29 mouse cellular contexts compared by ENCODE assay signal in genomic region chr3:145768439-145768838, GRCm38 (mm10). TPM values are rescaled to one million over a fixed set of nuclear protein-coding genes. Genes with fewer than 3 reads are reported as not detected.
"Had no signal": no experiment of that assay in that cellular context is flagged by ENCODE, and none has a peak within 500 bp of the region (broad histone marks: within the 10 kb centered on the region; RNA-seq: fewer than 3 reads in every experiment).

No protein-coding gene starts in this region.

- DNase-seq: heart, postnatal 10 days; heart, postnatal 14 days; heart, postnatal 4 days; kidney, adult 11 months; kidney, adult 18-20 months; kidney, adult 8-10 months; kidney, adult 9 months; kidney, postnatal 10 days; kidney, postnatal 14 days; kidney, postnatal 25 days; kidney, postnatal 4 days; layer of hippocampus, adult 9-11 months; layer of hippocampus, postnatal 36 days had no signal

- H3K27ac ChIP-seq: heart, embryonic 10.5 days; heart, embryonic 13.5 days; heart, embryonic 15.5 days; hindbrain, embryonic 10.5 days; hindbrain, embryonic 12.5 days; hindbrain, embryonic 13.5 days; hindbrain, embryonic 14.5 days; hindbrain, embryonic 15.5 days; hindbrain, postnatal 0 days; intestine, embryonic 15.5 days; kidney, embryonic 15.5 days; kidney, postnatal 0 days; layer of hippocampus, adult 2 months; left cerebral cortex, adult 2 months had no signal

- H3K27me3 ChIP-seq: heart, embryonic 12.5 days; hindbrain, embryonic 12.5 days; hindbrain, embryonic 15.5 days; intestine, embryonic 15.5 days; kidney, embryonic 15.5 days had no signal

- H3K4me3 ChIP-seq: heart, embryonic 10.5 days; heart, embryonic 12.5 days; heart, embryonic 13.5 days; heart, embryonic 15.5 days; hindbrain, embryonic 10.5 days; hindbrain, embryonic 12.5 days; hindbrain, embryonic 13.5 days; hindbrain, embryonic 15.5 days; intestine, embryonic 15.5 days; kidney, embryonic 15.5 days; layer of hippocampus, adult 2 months; left cerebral cortex, adult 2 months had no signal

- H3K36me3 ChIP-seq: heart, embryonic 10.5 days; heart, embryonic 12.5 days; heart, embryonic 13.5 days; heart, embryonic 15.5 days; hindbrain, embryonic 10.5 days; hindbrain, embryonic 12.5 days; hindbrain, embryonic 13.5 days; hindbrain, embryonic 15.5 days; intestine, embryonic 15.5 days; kidney, embryonic 15.5 days had no signal

RNA-seq across cellular contexts. Expression of gene Ddah1, which starts 10.0 kb away (rescaled TPM):
- total RNA-seq: hematopoietic stem cell, adult 5-6 weeks had no signal
